Mouse (Mus musculus): Measurements from ENCODE around the gene Eif3i.

The Eif3i gene

GRCm38 (mm10) chr4:129620419-129621282 lies 20.2 kb upstream of the Eif3i start:
- in situ Hi-C loops (cut with MboI; ENCODE audit: unreplicated experiment in 2 of 2) = no loop called here

- in situ Hi-C loops (cut with MboI; ENCODE audit: unreplicated experiment in 2 of 2) = loop anchor here in 1 of 2 experiments (10.0 kb wide), 1 partner anchor 274 kb away; no protein-coding TSS in a partner anchor
Measured at GRCm38 (mm10) chr4:129618786-129619691, 18.6 kb upstream of the Eif3i start, which contains the start of gene Iqcc. Iqcc (minus strand) TSS chr4:129619099.

GRCm38 (mm10) chr4:129618031-129618430 lies 17.6 kb upstream of the Eif3i start:
- in situ Hi-C loops (cut with MboI; ENCODE audit: unreplicated experiment in 2 of 2) = loop anchor here in 1 of 2 experiments (10.0 kb wide), 1 partner anchor 273 kb away; no protein-coding TSS in a partner anchor

GRCm38 (mm10) chr4:129617121-129617641 lies 16.7 kb upstream of the Eif3i start:
- in situ Hi-C loops (cut with MboI; ENCODE audit: unreplicated experiment in 2 of 2) = loop anchor here in 1 of 2 experiments (10.0 kb wide), 1 partner anchor 272 kb away; no protein-coding TSS in a partner anchor

GRCm38 (mm10) chr4:129616631-129617030 lies 16.2 kb upstream of the Eif3i start:
- in situ Hi-C loops (cut with MboI; ENCODE audit: unreplicated experiment in 2 of 2) = loop anchor here in 1 of 2 experiments (10.0 kb wide), 1 partner anchor 272 kb away; no protein-coding TSS in a partner anchor

GRCm38 (mm10) chr4:129615801-129616290 lies 15.4 kb upstream of the Eif3i start:
- in situ Hi-C loops (cut with MboI; ENCODE audit: unreplicated experiment in 2 of 2) = loop anchor here in 1 of 2 experiments (10.0 kb wide), 1 partner anchor 271 kb away; no protein-coding TSS in a partner anchor

- in situ Hi-C loops (cut with MboI; ENCODE audit: unreplicated experiment in 2 of 2) = loop anchor here in 1 of 2 experiments (10.0 kb wide), 1 partner anchor 269 kb away; no protein-coding TSS in a partner anchor
Measured at GRCm38 (mm10) chr4:129614093-129614492, 13.6 kb upstream of the Eif3i start, which contains the start of gene Dcdc2b. Dcdc2b (minus strand) TSS chr4:129614257.

- in situ Hi-C loops (cut with MboI; ENCODE audit: unreplicated experiment in 2 of 2) = loop anchor here in 1 of 2 experiments (10.0 kb wide), 1 partner anchor 266 kb away; no protein-coding TSS in a partner anchor
Measured at GRCm38 (mm10) chr4:129610472-129610871, 10.0 kb upstream of the Eif3i start.

GRCm38 (mm10) chr4:129610026-129610425 lies 9.6 kb upstream of the Eif3i start:
- in situ Hi-C loops (cut with MboI; ENCODE audit: unreplicated experiment in 2 of 2) = loop anchor here in 1 of 2 experiments (10.0 kb wide), 1 partner anchor 265 kb away; no protein-coding TSS in a partner anchor

- in situ Hi-C loops (cut with MboI; ENCODE audit: unreplicated experiment in 2 of 2) = loop anchor here (5.0 kb wide), 2 partner anchors 62 to 257 kb away; no protein-coding TSS in a partner anchor
Measured at GRCm38 (mm10) chr4:129609139-129609631, 8.7 kb upstream of the Eif3i start.

GRCm38 (mm10) chr4:129608426-129609025 lies 8.1 kb upstream of the Eif3i start:
- in situ Hi-C loops (cut with MboI; ENCODE audit: unreplicated experiment in 2 of 2) = loop anchor here (5.0 kb wide), 2 partner anchors 61 to 256 kb away; no protein-coding TSS in a partner anchor

GRCm38 (mm10) chr4:129588865-129589264 lies 11.6 kb downstream of the Eif3i start:
- in situ Hi-C loops (cut with MboI; ENCODE audit: unreplicated experiment in 2 of 2) = no loop called here

- in situ Hi-C loops (cut with MboI; ENCODE audit: unreplicated experiment in 2 of 2) = no loop called here
Measured at GRCm38 (mm10) chr4:129586943-129587342, 13.5 kb downstream of the Eif3i start.

- in situ Hi-C loops (cut with MboI; ENCODE audit: unreplicated experiment in 2 of 2) = no loop called here
Measured at GRCm38 (mm10) chr4:129585773-129586172, 14.7 kb downstream of the Eif3i start.

- in situ Hi-C loops (cut with MboI; ENCODE audit: unreplicated experiment in 2 of 2) = no loop called here
Measured at GRCm38 (mm10) chr4:129584884-129585608, 15.4 kb downstream of the Eif3i start.

- in situ Hi-C loops (cut with MboI; ENCODE audit: unreplicated experiment in 2 of 2) = no loop called here
Measured at GRCm38 (mm10) chr4:129584370-129584769, 16.1 kb downstream of the Eif3i start.

- in situ Hi-C loops (cut with MboI; ENCODE audit: unreplicated experiment in 2 of 2) = no loop called here
Measured at GRCm38 (mm10) chr4:129582251-129582650, 18.2 kb downstream of the Eif3i start.

- in situ Hi-C loops (cut with MboI; ENCODE audit: unreplicated experiment in 2 of 2) = no loop called here
Measured at GRCm38 (mm10) chr4:129580347-129580746, 20.1 kb downstream of the Eif3i start.

Measured in v-Abl transformed pro-B cells (cell line).